Mouse (Mus musculus) cerebellum, adult 18-20 months (tissue): ENCODE results near the gene Zfp354c.

Source experiments
- DNase-seq, 2 experiments: peaks; one replicate each; pipeline ENCODE4 v3.0.0; 2021

The Zfp354c gene

DNA sequence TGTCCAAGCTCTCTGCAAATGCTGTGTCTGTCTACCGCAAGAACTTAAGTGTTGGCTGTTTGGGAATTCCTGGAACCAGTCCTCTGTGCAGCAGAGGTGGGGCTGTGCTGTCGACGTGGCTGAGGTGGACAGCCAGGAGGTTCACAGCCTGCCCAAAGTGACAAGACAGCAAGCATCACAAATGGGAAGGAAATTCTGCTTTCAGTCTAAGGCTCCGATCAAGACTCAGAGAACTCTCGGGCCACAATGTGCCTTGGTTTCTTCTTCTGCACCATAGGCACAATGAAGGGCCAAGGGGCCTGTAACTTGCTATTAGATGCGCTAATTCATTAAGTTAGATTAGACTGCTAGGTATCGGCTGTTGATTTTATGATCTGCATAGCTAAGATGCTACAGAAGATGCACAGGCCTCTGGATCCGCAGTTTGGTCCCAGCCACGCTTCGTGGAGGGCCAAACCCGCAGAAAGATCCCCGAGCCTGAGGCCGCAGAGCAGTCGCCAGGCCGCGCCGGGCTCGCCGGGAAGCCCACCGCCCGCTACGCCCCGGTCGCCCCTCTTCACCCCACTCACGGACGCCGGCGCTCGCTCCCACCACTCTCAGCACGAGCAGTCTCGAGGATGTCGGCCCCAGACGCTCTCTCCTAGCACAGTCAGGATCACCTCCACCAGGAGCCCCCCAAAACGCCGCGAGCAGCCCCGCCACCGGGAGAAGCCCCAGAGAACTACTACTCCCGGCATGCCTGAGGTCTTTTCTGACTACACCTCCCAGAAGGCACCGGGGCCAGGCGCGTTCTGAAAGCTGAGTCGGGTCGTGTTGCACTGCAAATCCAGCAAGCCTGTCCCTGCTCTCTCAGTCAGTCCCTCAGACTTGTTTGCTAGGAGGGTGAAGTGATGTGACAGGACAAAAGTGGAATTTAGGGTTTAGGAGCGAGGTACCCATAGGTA, at the start of gene Zfp354c:
Zfp354c (minus strand) TSS at position 715 of the 944 bp plus-strand sequence.
- peak; percentile 89 to 92 for DNase-seq

DNA sequence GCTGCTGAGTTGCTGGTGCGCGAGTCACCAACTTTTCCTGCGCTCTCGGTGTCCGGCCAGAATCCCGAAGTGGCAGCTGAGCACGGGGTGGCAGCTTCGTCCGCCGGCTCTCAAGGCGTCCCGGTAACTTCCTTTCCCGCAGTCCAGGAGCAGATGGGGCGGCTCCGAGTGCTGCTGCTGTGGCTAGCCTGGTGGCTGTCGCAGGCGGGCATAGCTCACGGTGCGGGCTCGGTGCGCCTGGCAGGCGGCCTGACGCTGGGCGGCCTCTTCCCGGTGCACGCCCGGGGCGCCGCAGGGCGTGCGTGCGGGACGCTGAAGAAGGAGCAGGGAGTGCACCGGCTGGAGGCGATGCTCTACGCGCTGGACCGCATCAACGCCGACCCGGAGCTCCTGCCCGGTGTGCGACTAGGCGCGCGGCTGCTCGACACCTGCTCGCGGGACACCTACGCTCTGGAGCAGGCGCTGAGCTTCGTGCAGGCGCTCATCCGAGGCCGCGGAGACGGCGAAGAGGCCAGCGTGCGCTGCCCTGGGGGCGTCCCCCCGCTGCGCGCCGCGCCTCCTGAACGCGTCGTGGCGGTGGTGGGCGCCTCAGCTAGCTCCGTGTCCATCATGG, 23.6 kb upstream of the Zfp354c start:
- peak in 1 of 2 experiments; percentile 26 for DNase-seq

DNA sequence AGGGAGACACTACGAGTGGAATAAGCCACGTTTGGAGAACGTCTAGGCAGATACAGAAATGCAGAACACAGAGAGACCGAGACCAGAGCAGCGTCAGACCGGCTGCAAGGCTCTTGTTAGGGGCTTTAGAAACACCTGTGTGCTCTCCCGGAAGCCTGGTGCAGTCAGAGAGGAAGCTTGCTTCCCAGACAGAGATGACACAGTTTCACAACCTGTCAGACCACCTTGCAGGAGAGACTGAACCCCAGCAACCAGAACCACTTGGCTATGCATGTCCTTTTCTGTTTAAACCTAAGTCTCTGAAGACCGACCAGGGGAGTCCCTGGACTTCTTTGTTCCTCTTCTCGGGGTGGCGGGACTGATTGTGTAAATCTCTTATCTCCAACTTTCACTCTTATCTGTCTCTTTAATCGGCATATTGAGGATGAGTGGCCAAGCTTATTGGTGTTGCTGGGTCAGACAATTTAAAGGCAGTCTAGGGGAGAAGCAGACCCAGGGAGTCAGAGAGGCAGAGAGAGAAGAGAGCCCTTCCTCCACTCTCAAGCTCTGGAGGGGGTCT, 22.7 kb upstream of the Zfp354c start, which contains the start of gene Grm6:
Grm6 (plus strand) TSS at position 509 of the 559 bp plus-strand sequence.
- no peak for DNase-seq

DNA sequence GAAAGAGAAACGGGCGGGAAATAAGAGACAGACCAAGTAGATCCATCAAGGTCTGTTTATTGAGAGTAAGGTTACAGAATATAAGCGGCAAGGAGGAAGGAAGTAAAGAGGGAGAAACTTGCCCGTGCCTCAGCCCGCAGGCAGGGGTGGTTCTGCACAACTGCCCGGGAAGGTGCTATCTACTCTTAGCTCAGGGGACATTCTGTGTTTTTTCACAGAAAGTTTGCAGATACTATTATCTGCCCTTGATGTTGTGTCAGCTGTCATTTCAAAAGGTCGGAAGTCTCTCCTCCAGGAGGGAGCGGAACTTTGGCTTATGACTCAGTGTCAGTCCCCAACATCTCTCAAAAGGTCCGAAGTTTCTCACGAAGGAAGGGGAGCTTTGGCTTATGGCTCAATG, 21.8 kb upstream of the Zfp354c start:
- no peak for DNase-seq

DNA sequence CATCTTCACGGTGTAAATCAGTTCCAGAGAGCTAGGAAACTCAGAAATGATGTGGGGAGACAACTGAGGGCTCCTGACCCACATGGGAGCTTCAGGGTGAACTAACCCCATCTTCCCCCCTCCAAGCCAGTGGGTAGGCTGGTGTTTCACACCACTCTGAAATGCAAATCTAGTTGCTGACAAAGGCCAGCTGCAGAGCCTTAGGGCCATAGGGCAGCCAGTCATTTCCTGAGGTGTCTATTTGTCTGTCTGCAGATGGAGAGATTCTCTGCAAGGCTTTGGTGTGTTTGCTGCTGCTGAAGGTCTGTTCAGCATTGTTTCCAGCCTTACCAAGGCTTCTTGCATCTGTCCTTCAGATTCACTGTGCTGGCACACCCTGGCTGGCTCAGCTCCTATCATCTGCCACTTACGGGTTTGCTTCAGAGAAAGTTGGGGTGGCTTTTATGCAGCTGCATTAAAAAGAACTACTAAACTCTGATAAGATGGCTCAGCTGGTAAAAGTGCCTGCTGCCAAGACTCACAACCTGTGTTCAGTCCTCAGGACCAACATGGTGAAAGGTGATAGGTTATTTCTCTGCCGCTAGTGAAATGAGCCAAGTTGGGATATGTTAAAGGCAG, 21.1 kb upstream of the Zfp354c start:
- DNase-seq = no peak

DNA sequence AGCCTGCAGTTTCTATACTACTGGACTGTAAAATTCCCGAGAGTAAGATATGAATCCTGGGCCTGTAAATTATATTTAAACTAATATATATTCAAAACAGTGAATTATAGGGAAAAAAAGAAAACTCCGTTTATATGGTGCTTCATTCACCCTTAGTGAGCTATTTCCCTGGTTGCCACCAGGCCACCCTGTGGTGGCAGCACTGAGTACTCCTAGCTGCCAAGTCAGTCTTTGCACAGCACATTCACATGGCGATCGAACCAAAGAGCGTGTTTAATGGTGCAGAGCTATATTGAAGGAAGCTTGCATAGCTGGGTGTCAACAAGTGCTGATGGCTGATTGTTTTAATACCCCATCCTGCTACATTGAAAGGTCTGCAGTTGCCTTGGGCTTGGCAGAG, 19.5 kb upstream of the Zfp354c start:
- DNase-seq = no peak

DNA sequence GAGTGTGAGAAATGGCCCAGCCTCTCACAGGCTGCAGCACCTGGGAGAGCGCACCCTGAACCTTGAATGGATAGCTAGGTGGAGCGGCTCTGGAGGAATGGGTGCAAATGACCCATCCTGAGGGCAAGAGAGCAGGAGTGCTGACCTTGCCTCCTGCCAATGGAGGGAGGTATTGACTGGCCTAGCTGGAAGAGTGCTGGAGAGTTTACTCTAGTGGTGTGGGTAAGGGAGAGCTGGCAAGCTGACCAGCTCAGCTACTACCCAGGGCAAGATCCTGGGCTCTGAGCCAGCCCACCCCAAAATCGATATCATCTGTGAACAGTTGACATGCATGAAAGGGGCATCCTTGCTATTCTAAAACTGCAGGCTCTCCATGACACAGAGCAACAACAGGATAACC, 18.4 kb upstream of the Zfp354c start:
- no peak for DNase-seq

DNA sequence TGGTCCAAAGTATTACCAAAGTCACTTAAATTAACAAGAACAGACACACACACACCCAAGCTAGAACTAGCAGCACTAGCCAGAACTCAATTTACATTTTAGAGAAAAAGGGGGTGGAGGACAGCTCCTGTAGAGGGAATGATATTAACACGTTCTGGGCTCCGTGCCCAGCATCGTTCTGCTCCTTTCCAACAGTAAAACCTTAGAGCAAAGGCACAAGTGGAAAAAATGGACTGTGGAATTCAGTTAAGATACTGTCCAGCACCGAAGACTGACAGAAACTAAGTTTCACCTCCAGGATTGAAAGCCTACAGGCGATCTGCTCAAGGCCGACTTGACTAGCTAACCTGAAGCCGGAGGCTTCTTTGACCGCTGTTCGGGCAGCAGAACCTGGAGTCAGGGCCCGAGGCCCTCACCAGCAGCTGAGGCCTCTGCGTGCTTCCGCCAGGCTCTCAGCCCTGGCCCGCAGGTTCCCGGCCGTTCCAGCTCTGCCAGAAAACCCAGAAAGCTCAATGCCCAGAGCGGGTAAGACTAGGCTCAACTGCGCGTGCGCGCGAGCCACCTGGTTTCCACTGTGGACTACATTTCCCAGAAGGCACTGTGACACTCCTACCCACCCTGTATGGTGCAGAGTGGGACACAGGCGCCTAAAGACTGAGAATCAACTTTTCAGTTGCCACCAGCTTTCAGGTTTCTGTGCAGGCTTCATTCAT, 13.7 kb upstream of the Zfp354c start, which contains the start of gene Zfp879:
Zfp879 (minus strand) TSS at position 530 of the 713 bp plus-strand sequence.
- peak; percentile 97 to 98 for DNase-seq

DNA sequence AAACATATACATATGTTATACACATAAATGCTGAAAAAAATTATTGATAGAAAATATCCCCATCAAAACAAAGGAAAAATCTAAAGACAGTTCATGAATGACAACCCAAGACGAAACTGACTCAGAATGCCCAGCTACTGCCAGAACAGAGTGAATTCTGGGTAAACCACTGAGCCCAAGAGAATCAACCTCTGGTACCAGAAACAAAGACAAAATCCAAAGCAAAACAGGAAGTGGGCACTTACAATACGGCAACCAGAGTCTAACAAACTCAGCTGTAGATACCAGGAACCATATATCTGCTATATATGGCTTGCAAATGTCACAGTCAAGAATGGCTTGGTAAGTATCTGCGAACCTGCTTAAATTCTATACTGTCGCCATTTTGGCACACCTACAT, 8.2 kb upstream of the Zfp354c start:
- no peak for DNase-seq

DNA sequence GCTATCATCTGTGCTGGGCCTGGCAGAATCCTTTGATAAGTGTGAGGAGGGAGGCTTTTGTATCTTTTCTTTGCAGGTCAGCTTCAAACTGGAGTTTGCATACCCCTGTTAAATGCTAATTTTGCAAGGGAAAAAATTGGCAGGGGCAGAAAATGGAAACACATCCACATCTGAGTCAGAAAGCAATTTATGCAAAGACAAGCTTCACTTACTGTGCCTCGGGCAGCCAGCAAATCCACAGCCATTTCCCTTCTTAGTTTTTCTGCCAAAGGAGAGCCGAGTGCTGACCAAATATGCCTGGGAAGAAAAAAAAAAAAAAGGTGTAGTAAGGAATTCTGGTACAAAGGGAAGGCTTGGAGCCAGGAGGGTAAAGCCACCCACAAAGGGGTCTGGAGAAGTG, 1.3 kb downstream of the Zfp354c start:
- DNase-seq = no peak

DNA sequence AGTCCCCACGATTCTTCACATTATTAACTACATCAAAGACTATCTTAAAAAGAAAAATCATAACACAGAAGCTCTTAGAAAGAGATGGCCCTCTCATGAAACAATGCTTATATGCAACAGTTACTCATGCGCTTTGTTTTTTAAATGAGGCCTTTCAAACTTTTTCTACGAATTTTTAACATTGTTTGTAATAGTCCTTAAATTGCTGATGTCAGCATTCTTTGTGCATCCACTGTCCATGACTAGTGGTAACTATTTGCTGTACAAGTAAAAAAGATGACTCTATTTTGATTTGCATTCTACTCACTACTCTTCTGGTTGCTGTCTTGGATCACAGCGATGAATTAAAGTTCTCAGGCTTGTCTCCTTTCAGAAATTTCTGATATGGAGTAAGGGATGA, 13.3 kb downstream of the Zfp354c start:
- DNase-seq = no peak

DNA sequence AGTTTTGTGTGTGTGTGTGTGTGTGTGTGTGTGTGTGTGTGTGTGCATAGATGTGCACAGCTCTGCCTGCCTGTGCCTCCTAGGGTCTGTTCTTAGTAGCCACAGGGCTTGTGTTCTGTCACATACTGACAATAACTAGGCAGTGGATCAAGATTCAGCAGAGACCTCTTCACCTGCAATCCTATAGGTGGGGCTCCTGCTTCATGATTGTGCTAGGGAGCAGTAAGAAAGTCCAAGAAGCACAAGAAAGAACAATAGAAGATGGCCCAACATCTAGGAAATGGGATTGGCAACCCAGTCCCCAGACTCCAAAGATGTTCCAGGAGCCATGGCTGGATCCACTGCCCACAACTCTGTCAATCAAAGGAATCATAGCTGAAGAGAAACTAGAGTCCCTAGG, 28.7 kb downstream of the Zfp354c start:
- DNase-seq = no peak

DNA sequence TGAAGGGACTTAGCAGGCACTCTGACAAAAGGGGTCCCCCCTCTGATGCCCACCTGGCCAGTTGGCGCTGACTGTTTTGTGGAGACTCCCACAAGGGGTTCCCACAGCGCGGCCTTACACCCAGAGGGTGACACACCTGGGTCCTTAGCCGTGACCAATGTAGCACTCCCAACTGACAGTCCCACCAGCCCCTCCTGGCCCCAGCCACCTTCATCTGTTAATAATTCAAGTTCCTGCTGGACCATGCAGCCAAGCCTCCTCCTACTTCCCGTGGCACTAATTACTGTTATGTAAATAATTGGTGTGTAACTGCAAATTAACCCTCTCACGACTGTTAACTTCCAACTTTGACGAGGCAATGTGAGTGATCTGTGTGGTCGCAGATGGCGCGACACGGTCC, 29.9 kb downstream of the Zfp354c start:
- no peak for DNase-seq

DNA sequence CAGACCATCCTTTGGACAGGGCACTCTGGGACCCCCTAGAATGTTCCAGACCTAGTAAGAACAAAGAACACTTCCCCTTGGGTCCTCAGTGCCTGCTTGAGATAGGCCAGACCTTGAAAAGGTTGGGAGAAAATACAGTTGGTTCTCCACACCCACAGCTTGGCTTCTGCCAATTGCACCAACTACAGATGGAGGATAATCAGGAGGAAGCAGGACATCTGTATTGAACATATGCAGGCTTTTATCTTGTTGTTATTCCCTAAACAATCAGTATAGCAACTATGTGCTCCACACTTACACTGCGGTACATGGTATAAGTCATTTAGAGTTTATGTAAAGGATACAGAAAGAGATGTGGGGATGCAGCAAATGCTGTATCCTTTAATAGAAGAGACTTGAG, 56.5 kb downstream of the Zfp354c start:
- no peak for DNase-seq

DNA sequence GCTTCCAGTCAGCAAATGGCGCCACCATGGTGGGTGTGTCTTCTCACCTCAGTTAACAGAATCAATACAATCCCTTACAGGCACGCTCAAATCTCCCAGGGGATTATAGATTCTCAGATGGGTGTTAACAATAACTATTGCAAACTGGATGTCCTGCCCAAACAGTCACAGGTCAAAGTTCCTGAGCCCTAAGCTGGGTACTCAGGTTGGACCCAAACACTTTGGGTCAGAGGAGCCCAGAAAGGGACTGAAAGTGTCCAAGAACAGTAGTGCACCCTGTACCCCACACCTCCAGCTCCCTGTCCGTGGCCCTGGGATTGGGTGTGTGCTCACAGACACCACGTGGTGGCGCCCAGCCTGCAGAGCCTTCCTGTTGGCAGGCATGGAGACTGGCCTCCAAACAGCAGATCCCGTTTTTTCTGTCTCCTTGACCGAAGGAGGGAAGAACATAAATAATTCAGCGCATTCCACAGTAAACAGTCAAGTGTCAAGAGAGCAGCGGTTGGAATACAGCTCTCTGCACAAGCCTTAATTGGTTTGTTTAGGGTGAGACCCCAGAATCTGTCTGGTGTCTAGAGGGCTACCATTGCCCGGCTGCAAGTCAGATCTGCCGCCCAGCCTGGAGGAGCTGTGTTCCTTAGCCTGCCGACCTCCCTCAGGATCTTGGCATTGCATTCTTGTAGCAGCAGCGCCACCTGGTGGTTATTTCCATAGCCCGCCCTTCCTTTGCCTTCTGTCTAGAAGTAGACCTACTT, 58.4 kb downstream of the Zfp354c start:
- peak; percentile 89 to 91 for DNase-seq

DNA sequence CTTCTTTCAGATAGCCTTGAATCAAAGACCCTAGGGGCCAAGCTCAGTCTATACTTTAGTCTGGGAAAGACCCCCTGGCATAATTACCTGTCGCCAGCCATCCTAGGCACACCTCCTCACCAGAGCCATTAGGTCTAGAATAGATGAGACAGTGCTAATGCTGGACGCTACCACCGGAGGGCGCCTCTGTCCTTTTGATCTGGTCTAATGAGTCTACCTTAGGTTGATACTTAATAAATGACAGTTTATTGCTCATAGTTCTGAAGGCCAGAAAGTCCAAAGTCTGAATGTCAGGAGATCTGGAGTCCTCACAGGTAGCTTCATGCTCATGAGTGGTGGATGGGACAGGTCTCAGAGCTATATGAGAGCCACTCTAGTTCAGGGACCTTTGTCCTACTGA, 60.5 kb downstream of the Zfp354c start:
- peak; percentile 52 to 56 for DNase-seq

DNA sequence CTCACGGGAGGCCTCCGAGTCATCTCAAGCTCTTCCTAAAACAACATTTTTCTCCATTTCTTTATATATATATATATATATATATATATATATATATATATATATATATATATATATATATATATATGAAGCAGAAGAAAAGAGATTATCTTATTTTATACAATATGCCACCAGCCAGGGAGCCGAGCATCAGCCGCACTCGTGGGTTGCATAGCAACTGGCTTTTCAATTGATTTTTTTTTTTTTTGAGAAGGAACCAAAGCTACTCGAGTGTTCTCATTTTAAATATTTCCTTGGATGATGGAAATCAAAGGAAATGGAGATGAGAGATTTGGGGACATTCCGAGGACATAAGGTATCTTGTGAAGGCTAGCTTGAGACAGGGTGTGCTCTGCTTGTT, 61.1 kb downstream of the Zfp354c start:
- no peak for DNase-seq
